Mouse (Mus musculus): ENCODE results near the gene Calm2.

Gene Calm2

DNA sequence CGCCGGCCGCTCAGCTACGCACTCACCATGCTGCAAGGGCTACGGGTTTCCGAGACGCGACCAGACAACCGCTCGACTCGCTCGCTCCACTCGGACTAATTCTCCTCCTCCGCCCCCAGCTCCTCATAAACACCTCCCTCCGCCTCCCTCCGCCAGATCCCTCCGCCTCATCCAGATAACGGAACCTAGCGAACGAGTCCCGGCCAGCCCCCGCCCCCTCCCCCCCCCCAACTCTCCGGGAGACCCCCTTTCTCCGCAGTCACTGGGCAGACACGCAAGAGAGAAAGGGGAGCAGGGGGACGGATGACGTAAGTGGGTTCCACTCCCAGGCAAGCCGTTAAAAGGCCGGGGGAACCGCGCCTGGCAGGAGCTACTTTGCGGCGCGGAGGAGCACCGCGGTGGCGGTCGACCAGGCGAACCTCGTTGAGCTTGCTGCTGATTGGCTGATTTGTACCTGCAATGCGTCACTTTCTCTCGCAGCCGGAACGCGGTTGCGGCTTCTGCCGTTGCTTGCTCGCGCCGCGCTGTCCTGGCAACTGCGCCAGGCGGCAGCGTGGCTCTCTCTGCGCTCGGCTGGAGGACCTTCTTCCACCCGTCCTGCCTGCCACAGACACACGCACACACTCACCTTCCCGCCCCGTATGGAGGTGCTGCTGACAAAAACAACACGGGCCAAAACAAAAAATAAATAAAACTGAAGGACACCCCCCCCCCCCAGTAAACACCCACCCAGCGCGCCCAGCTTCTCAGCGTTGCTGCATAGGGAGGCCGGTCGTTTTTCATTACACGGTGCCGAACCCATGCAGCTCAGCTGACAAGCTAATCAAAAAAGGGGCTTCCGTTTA, at the start of gene Calm2:
Calm2 (minus strand) TSS at position 169 of the 845 bp plus-strand sequence.
- in situ Hi-C loops (cut with MboI, MseI), result no loop called here

- in situ Hi-C loops (cut with MboI, MseI), result no loop called here
Observed at GRCm38 (mm10) chr17:87495504-87495903, 48.8 kb upstream of the Calm2 start.

- in situ Hi-C loops (cut with MboI, MseI), result no loop called here
Observed at GRCm38 (mm10) chr17:87494310-87494709, 47.6 kb upstream of the Calm2 start.

- in situ Hi-C loops (cut with MboI, MseI), result no loop called here
Observed at GRCm38 (mm10) chr17:87492286-87492685, 45.6 kb upstream of the Calm2 start.

- in situ Hi-C loops (cut with MboI, MseI), result no loop called here
Observed at GRCm38 (mm10) chr17:87490295-87490694, 43.6 kb upstream of the Calm2 start.

DNA sequence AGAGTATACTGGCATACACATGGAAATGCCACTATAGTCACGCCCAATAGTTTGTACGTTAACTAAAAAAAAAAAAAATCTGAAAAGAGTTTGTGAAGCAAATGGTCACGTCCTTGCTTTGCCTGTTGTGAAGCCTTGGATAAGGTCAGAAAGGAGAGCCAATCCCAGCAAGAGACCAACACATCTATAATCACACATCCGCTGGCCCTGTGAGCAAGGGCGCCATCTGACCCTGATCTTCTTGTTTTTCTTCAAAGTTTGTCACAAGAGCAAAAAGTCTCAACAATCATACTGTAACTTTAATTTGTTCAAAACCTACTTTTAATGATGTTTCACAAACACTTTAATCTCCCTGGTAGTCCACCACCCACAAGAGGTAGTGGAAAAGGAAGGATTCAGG, 39.0 kb upstream of the Calm2 start:
- in situ Hi-C loops (cut with MboI, MseI), result loop anchor here in 1 of 2 experiments (5.0 kb wide), 1 partner anchor 97 kb away; no protein-coding TSS in a partner anchor

DNA sequence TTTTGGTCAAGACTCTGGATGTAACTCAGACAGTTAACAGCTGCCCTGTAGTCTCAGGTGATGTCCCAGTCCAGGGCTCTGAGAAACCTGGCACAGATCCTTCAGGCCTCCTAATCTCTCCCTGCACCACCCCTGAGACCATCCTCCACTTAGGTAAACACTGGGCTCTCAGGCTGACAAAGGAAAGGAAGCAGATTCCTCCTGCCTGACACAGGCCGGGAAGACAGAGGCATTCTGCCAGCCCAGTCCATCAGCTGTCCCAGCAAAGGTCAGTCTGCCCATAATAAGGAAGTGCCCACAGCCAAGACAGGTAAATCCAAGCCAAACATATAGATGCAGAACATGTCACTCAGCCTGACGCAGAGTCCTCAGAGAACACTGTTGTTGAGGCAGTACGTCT, 36.1 kb upstream of the Calm2 start:
- in situ Hi-C loops (cut with MboI, MseI), result loop anchor here in 1 of 2 experiments (5.0 kb wide), 1 partner anchor 94 kb away; no protein-coding TSS in a partner anchor

DNA sequence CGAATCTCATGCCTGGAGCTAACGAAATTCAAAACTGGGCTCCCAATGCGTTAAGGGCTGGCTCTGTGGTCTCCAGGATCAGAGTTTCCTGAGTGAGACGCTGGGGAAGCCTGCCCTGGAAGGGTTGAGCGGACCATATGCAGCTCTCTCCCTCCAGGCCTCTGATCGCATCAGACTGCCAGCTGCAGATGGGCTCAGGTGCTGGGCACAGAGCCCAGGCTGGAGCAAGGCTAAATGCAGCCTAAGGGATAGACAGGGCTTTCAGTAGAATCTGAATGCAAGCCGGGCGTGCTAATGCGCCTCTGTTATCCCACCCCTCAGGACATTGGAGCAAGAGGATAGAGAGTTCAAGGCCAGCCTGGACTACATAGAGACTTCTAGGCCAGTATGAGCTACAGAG, 31.8 kb upstream of the Calm2 start:
- in situ Hi-C loops (cut with MboI, MseI), result no loop called here

DNA sequence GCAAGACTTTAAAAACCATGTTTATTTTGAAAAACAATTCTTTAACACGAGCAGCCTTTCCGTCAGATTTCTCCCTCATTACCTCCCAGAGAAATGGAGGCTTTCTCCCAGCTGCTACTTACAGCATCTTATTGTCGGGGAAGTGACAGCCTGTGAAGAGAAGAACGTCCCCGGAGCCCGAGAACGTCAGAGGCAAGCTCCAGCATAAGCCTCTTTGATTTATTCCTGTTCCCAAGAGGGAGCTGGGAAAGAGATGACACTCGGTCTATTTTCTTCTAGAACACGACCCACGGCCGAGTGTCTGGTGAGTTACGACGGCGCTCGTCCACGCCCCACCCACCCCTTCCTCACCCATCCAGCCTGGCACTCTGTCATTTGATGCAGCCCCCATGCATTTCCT, 30.9 kb upstream of the Calm2 start:
- in situ Hi-C loops (cut with MboI, MseI), result no loop called here

DNA sequence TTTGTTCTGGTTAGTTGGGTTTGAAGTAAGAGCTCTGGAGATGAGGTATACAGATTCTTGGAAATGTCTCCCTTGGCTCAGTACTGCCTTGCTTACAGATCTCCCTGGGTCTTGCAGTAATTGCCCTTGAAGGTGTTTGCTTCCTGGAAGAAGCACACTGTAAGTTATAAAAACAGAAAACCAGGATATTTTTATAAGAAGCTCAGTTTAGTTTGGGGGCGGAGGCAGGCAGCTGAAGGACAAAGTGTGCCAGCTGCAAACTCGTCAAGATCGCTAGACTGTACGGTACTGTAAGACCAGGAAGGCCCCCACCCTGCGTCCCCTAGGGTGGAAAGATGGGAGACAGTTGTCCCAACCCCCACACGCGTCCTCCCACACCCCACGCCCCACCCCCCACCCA, 28.6 kb upstream of the Calm2 start:
- in situ Hi-C loops (cut with MboI, MseI), result no loop called here

- in situ Hi-C loops (cut with MboI, MseI), result no loop called here
Observed at GRCm38 (mm10) chr17:87474501-87474795, 27.7 kb upstream of the Calm2 start.

GRCm38 (mm10) chr17:87473736-87474500, 27.2 kb upstream of the Calm2 start:
- in situ Hi-C loops (cut with MboI, MseI), result no loop called here

DNA sequence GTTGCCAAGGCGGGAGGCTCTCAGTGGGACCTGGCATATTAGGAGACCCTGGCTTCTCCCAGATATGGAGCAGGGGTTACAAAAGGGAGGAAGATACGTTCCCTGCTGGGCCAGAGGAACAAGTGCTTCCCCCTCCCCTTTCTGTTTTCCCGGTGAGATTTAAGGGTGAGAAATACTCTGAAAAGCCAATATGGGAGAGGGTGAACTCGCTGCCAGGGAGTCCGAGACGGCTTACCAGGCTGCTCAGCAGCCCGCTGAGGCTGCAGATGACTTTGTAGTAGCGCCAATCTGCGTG, 26.7 kb upstream of the Calm2 start:
- in situ Hi-C loops (cut with MboI, MseI), result no loop called here

GRCm38 (mm10) chr17:87472879-87473278, 26.1 kb upstream of the Calm2 start:
- in situ Hi-C loops (cut with MboI, MseI), result no loop called here

DNA sequence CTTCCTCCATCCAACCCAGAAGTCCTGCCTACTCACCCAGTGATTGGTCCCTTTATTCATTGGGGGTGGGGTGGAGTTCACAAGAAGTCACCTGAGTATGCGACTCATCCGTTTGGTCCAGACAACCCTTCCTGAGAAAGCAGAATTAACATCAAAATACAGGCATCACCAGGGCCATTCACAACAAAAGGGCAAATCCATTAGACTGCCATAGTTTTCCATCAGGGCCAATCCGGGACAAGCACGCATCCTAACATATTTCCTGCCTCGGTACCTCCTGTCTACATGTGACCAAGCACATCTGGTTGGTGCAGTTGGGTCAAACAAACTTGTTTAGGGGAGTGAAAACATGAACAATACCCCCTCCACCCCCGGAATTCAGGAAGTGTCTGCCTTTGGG, 24.9 kb upstream of the Calm2 start:
- in situ Hi-C loops (cut with MboI, MseI), result no loop called here

- in situ Hi-C loops (cut with MboI, MseI), result no loop called here
Observed at GRCm38 (mm10) chr17:87470797-87471196, 24.1 kb upstream of the Calm2 start.

DNA sequence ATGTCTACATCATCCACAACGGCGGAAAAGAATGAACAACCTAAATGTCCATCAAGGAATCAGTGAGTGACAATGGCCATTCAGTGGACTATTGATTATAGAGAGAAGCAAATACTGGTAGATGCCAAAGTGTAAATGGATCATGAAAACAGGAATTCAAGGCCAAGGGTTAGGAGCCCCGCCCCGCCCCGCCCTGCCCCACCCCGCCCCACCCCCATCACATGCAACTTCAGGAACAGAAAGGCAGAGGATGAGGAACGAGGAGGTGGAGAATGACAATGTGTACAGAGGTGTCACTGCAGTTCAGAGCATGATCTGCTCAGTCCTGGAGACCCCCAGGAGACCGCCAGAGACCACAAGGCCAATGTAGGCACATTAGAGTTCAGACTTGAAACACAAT, 23.5 kb upstream of the Calm2 start:
- in situ Hi-C loops (cut with MboI, MseI), result no loop called here

GRCm38 (mm10) chr17:87469428-87469827, 22.7 kb upstream of the Calm2 start:
- in situ Hi-C loops (cut with MboI, MseI), result loop anchor here in 1 of 2 experiments (10.0 kb wide), 1 partner anchor 105 kb away; no protein-coding TSS in a partner anchor

GRCm38 (mm10) chr17:87468616-87469015, 21.9 kb upstream of the Calm2 start:
- in situ Hi-C loops (cut with MboI, MseI), result loop anchor here in 1 of 2 experiments (10.0 kb wide), 1 partner anchor 106 kb away; no protein-coding TSS in a partner anchor

DNA sequence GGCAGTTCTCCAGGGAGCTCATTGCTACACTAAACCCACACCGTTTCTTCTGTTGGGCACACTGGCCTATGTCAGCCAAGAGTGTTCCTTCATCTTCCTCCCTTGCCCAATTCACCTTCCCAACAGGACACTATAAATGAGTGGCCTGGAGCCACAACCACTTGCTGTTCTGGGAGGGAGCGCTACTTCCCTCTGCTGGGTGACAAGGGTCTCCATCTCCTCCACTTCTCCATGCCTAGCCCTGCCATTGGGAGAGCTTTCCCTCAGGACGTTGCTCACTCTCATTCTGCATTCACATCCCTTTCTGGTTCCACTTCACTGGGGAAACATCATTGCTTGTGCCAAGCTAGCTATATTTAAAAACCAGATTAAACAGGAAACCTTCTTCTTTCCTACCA, 14.8 kb upstream of the Calm2 start:
- in situ Hi-C loops (cut with MboI, MseI), result loop anchor here in 1 of 2 experiments (10.0 kb wide), 1 partner anchor 113 kb away; no protein-coding TSS in a partner anchor

DNA sequence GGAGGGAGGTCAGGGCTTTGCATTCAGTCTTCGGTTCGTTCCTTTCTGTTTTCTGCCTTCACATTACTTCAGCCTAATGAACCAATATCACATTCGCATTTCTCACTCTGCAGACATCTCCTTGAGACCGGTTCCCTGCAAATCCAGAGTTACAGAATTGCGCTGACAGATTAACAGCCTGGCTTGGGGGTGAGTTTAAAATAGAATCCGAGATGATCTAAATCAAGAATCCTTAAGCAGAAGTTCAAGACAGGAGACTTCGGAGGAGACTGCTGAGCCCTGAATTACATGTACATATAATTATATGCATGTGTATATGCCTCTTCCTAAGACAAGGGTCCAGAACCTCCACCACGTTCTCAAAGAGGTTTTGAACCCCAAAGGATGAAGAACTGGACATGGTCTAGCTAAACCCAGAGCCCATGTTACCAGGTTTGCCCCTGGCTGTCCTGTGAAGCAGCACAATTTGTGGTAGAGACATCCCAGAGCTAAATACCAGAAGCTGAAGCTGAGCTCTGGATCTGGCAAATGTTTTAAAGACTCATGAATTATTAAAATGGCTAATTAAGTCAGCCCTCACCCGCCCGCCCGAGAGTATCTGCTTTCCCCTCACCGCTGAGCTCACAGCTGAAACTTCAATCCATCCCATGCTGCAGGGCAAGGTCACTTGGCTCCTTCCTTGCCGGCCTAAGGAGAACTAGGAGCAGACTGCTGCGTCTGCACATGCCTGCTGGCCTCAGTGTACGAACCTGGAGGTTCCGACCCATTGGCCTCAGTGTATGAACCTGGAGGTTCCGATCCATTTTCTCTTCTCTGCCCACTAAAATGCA, 14.1 kb upstream of the Calm2 start:
- in situ Hi-C loops (cut with MboI, MseI), result loop anchor here in 1 of 2 experiments (10.0 kb wide), 1 partner anchor 114 kb away; no protein-coding TSS in a partner anchor
